Mouse (Mus musculus): ENCODE measurements around the gene Ranbp9. TPM values are rescaled to one million over a fixed set of nuclear protein-coding genes. Genes with fewer than 3 reads are reported as not detected.
"Not testable (repeated sequence)": the region's sequence is repeated elsewhere in the genome, so short reads cannot be mapped to it uniquely, and the experiment has no call there.

Ranbp9 gene
- total and polyA plus RNA-seq, 2 experiments from 2014 or later: 9.6 to 67.1 TPM

GRCm38 (mm10) chr13:43477098-43477697 lies 3.9 kb downstream of the Ranbp9 start:
- H3K4me2 ChIP-seq (ENCODE audit: low read depth, low read length): 0 out of 2 replicates have a peak overlapping the region, but pooled peaks have one; percentile 84

DNA sequence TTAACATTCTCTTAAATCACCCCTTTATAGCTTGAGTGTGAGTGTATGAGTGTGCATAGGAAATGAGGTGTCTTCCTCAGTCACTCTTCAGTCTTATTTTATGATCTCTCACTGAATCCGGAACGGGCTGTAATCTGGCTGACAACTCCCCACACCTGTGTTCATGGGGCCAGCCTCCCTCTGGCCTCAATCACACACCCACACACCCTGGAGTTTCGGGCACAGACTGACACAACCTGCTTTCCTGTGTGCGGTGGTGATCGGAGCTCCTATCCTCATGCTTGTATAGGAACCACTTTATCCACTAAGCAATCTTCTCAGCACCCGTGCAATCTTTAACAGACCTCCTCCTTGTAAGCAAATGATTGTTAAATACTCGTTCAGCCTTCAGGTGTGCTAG lies 4.9 kb downstream of the Ranbp9 start:
- H3K4me1 ChIP-seq (ENCODE audit: insufficient read depth, low read length): peaks cover 7% of the 10 kb centered on the region; the same call in 1 of the 2 replicates
- DNase-seq (ENCODE audit: low spot score) (no peak), ATAC-seq (no peak)
- no peak overlapping the region for H3K9ac ChIP-seq (replicated peaks; ENCODE audit: low read length)
- TF ChIP-seq CTCF (IDR thresholded peaks at IDR 0.05; ENCODE audit: low read depth): no peak
- no peaks in the 10 kb centered on the region for H3K9me3 ChIP-seq (ENCODE audit: low read length)
- 86% methylated on average over 7 of the region's 7 CpGs for WGBS
- no peak overlapping the region for H3K4me3 ChIP-seq (ENCODE audit: low read length)
- H3K4me2 ChIP-seq (ENCODE audit: low read depth, low read length): no peak overlapping the region
- H3K27ac ChIP-seq: no peak overlapping the region
- no peaks in the 10 kb centered on the region for H3K36me3 ChIP-seq (ENCODE audit: insufficient read depth, low read length)
- no peaks in the 10 kb centered on the region for H3K27me3 ChIP-seq (ENCODE audit: insufficient read depth, low read length)

More at GRCm38 (mm10) chr13:43477098-43477697, 3.9 kb downstream of the Ranbp9 start:
- ATAC-seq (no peak), DNase-seq (ENCODE audit: low spot score) (no peak)
- H3K27ac ChIP-seq: no peak overlapping the region
- H3K9me3 ChIP-seq (ENCODE audit: low read length): no peaks in the 10 kb centered on the region
- no peaks in the 10 kb centered on the region for H3K36me3 ChIP-seq (ENCODE audit: insufficient read depth, low read length)
- H3K9ac ChIP-seq (replicated peaks; ENCODE audit: low read length): no peak overlapping the region
- H3K4me1 ChIP-seq (ENCODE audit: insufficient read depth, low read length): peaks cover 11% of the 10 kb centered on the region; the same call in 1 of the 2 replicates
- H3K4me3 ChIP-seq (ENCODE audit: low read length): no peak overlapping the region
- H3K27me3 ChIP-seq (ENCODE audit: insufficient read depth, low read length): no peaks in the 10 kb centered on the region
- WGBS: 84% methylated on average over 3 of the region's 3 CpGs
- no peak for TF ChIP-seq CTCF (IDR thresholded peaks at IDR 0.05; ENCODE audit: low read depth)

- H3K9me3 ChIP-seq (ENCODE audit: low read length): no peaks in the 10 kb centered on the region
- H3K4me3 ChIP-seq (ENCODE audit: low read length): no peak overlapping the region
- no peak overlapping the region for H3K4me2 ChIP-seq (ENCODE audit: low read depth, low read length)
- no peak overlapping the region for H3K9ac ChIP-seq (replicated peaks; ENCODE audit: low read length)
- DNase-seq (ENCODE audit: low spot score) (no peak), ATAC-seq (no peak)
- H3K27me3 ChIP-seq (ENCODE audit: insufficient read depth, low read length): no peaks in the 10 kb centered on the region
- no peak for TF ChIP-seq CTCF (IDR thresholded peaks at IDR 0.05; ENCODE audit: low read depth)
- no peaks in the 10 kb centered on the region for H3K36me3 ChIP-seq (ENCODE audit: insufficient read depth, low read length)
- H3K4me1 ChIP-seq (ENCODE audit: insufficient read depth, low read length): peaks cover 7% of the 10 kb centered on the region; the same call in 1 of the 2 replicates
- 80% methylated on average over 5 of the region's 5 CpGs for WGBS
- H3K27ac ChIP-seq: no peak overlapping the region
Measured at GRCm38 (mm10) chr13:43474722-43475121, 6.4 kb downstream of the Ranbp9 start.

- H3K9me3 ChIP-seq (ENCODE audit: low read length); H3K9ac ChIP-seq (replicated peaks; ENCODE audit: low read length); ATAC-seq; H3K27ac ChIP-seq; H3K4me2 ChIP-seq (ENCODE audit: low read depth, low read length); H3K4me1 ChIP-seq (ENCODE audit: insufficient read depth, low read length); DNase-seq (ENCODE audit: low spot score); H3K27me3 ChIP-seq (ENCODE audit: insufficient read depth, low read length); H3K4me3 ChIP-seq (ENCODE audit: low read length); H3K36me3 ChIP-seq (ENCODE audit: insufficient read depth, low read length): not testable (repeated sequence)
- 91% methylated on average over 1 of the region's 1 CpGs for WGBS
Measured at GRCm38 (mm10) chr13:43471861-43472260, 9.2 kb downstream of the Ranbp9 start.

DNA sequence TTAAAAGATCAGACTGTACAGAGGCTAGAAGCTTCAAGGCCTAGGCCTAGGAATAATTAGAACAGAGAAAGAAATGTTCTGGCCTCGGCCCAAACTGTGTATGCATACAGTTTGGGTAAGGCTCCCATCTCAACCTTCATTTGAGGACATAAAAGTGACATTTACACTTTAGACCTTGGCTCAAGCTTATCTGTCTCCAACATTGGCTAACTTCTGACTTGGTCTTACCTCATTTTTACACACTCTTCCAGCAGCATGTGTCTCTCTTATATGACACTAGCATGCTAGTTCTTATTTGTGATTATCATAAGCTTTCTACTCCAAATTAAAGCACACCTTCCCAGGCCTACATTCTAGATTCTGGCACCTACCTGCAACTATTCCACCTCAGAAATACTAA lies 11.5 kb downstream of the Ranbp9 start:
- no peaks in the 10 kb centered on the region for H3K9me3 ChIP-seq (ENCODE audit: low read length)
- H3K4me3 ChIP-seq (ENCODE audit: low read length): no peak overlapping the region
- WGBS: 87% methylated on average over 1 of the region's 1 CpGs
- H3K36me3 ChIP-seq (ENCODE audit: insufficient read depth, low read length): no peaks in the 10 kb centered on the region
- no peaks in the 10 kb centered on the region for H3K27me3 ChIP-seq (ENCODE audit: insufficient read depth, low read length)
- TF ChIP-seq CTCF (IDR thresholded peaks at IDR 0.05; ENCODE audit: low read depth): no peak
- 0 out of 2 replicates have a peak, but pooled peaks cover 3% of the 10 kb centered on the region for H3K4me1 ChIP-seq (ENCODE audit: insufficient read depth, low read length)
- no peak overlapping the region for H3K4me2 ChIP-seq (ENCODE audit: low read depth, low read length)
- no peak overlapping the region for H3K9ac ChIP-seq (replicated peaks; ENCODE audit: low read length)
- DNase-seq (ENCODE audit: low spot score) (no peak), ATAC-seq (no peak)
- no peak overlapping the region for H3K27ac ChIP-seq

DNA sequence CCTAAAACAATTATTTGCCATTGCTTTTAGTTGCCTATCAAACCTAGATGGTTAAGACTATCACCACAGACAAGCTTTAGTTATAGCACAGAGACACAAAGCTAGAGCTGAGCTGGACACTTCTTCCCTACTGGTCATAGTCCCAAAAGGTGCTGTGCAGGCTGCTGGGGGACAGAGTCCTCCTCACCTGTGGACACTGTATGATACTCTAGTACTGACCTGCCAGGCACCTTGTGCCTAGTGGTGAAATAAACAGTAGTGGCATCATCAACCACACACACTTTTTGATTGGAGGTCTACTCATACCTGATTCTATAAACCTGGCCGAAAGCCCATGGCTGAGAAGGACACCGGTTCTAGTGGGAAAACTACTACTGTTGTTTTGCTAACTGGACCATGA lies 16.5 kb downstream of the Ranbp9 start:
- no peak overlapping the region for H3K4me3 ChIP-seq (ENCODE audit: low read length)
- TF ChIP-seq CTCF (IDR thresholded peaks at IDR 0.05; ENCODE audit: low read depth): no peak
- WGBS: 98% methylated on average over 2 of the region's 2 CpGs
- no peaks in the 10 kb centered on the region for H3K9me3 ChIP-seq (ENCODE audit: low read length)
- H3K36me3 ChIP-seq (ENCODE audit: insufficient read depth, low read length): no peaks in the 10 kb centered on the region
- no peak overlapping the region for H3K4me2 ChIP-seq (ENCODE audit: low read depth, low read length)
- H3K27me3 ChIP-seq (ENCODE audit: insufficient read depth, low read length): no peaks in the 10 kb centered on the region
- H3K9ac ChIP-seq (replicated peaks; ENCODE audit: low read length): no peak overlapping the region
- DNase-seq (ENCODE audit: low spot score) (no peak), ATAC-seq (no peak)
- no peaks in the 10 kb centered on the region for H3K4me1 ChIP-seq (ENCODE audit: insufficient read depth, low read length)
- H3K27ac ChIP-seq: no peak overlapping the region

- Histone ChIP-seq H3K4me2 (ENCODE audit: low read depth, low read length) (no peak overlapping the region), H3K4me1 (ENCODE audit: insufficient read depth, low read length) (no peaks in the 10 kb centered on the region), H3K4me3 (ENCODE audit: low read length) (no peak overlapping the region), H3K27ac (no peak overlapping the region), H3K36me3 (ENCODE audit: insufficient read depth, low read length) (no peaks in the 10 kb centered on the region), H3K9ac (replicated peaks; ENCODE audit: low read length) (no peak overlapping the region), H3K9me3 (ENCODE audit: low read length) (no peaks in the 10 kb centered on the region), H3K27me3 (ENCODE audit: insufficient read depth, low read length) (no peaks in the 10 kb centered on the region)
- DNase-seq (ENCODE audit: low spot score): no peak
- no peak for ATAC-seq
- TF ChIP-seq CTCF (IDR thresholded peaks at IDR 0.05; ENCODE audit: low read depth): no peak
- WGBS: 73% methylated on average over 1 of the region's 1 CpGs
Measured at GRCm38 (mm10) chr13:43457161-43457560, 23.9 kb downstream of the Ranbp9 start.

Data from hindbrain, postnatal 0 days (tissue).